Mouse (Mus musculus): ENCODE results near the gene Epor. TPM values are rescaled to one million over a fixed set of nuclear protein-coding genes. Genes with fewer than 3 reads are reported as not detected.
A peak's percentile ranks its signal among the peaks of the same experiment; 100 is the strongest.

The Epor gene
- total RNA-seq, 2 experiments from 2014 or later, result 2.0 to 3.2 TPM

- DNase-seq (ENCODE audit: low spot score in 2 of 2), result peak in 1 of 2 experiments; percentile 38
Measured at GRCm38 (mm10) chr9:21937711-21938175, 25.6 kb downstream of the Epor start.

- DNase-seq (ENCODE audit: low spot score in 2 of 2), result peak; percentile 96 to 97
Measured at GRCm38 (mm10) chr9:21936692-21937570, 26.4 kb downstream of the Epor start, which contains the start of gene Plppr2. Gene Plppr2, plus strand, starts transcription at chr9:21937033.

GRCm38 (mm10) chr9:21935466-21936131 lies 27.7 kb downstream of the Epor start:
- DNase-seq (ENCODE audit: low spot score in 2 of 2), result no peak

GRCm38 (mm10) chr9:21934021-21934420 lies 29.3 kb downstream of the Epor start:
- DNase-seq (ENCODE audit: low spot score in 2 of 2), result no peak

- no peak for DNase-seq (ENCODE audit: low spot score in 2 of 2)
Measured at GRCm38 (mm10) chr9:21932445-21933137, 30.7 kb downstream of the Epor start.

- DNase-seq (ENCODE audit: low spot score in 2 of 2), result no peak
Measured at GRCm38 (mm10) chr9:21932006-21932405, 31.3 kb downstream of the Epor start.

GRCm38 (mm10) chr9:21929208-21929607 lies 34.1 kb downstream of the Epor start:
- no peak for DNase-seq (ENCODE audit: low spot score in 2 of 2)

- DNase-seq (ENCODE audit: low spot score in 2 of 2), result peak; percentile 85 to 88
Measured at GRCm38 (mm10) chr9:21927208-21927753, 36.0 kb downstream of the Epor start, which contains the start of the genes Ccdc159 and Tmem205. Gene Ccdc159, plus strand, starts transcription at chr9:21927471. Gene Tmem205, minus strand, starts transcription at chr9:21927556.

GRCm38 (mm10) chr9:21926784-21927183 lies 36.5 kb downstream of the Epor start:
- DNase-seq (ENCODE audit: low spot score in 2 of 2), result peak in 1 of 2 experiments; percentile 27

GRCm38 (mm10) chr9:21926155-21926554 lies 37.2 kb downstream of the Epor start:
- no peak for DNase-seq (ENCODE audit: low spot score in 2 of 2)

- no peak for DNase-seq (ENCODE audit: low spot score in 2 of 2)
Measured at GRCm38 (mm10) chr9:21925506-21925905, 37.8 kb downstream of the Epor start.

GRCm38 (mm10) chr9:21925034-21925433 lies 38.3 kb downstream of the Epor start:
- no peak for DNase-seq (ENCODE audit: low spot score in 2 of 2)

- no peak for DNase-seq (ENCODE audit: low spot score in 2 of 2)
Measured at GRCm38 (mm10) chr9:21924099-21924493, 39.2 kb downstream of the Epor start.

- no peak for DNase-seq (ENCODE audit: low spot score in 2 of 2)
Measured at GRCm38 (mm10) chr9:21923490-21924098, 39.7 kb downstream of the Epor start.

GRCm38 (mm10) chr9:21923036-21923435 lies 40.3 kb downstream of the Epor start:
- no peak for DNase-seq (ENCODE audit: low spot score in 2 of 2)

GRCm38 (mm10) chr9:21918692-21919384 lies 44.5 kb downstream of the Epor start:
- peak in 1 of 2 experiments; percentile 22 for DNase-seq (ENCODE audit: low spot score in 2 of 2)

GRCm38 (mm10) chr9:21918035-21918592 lies 45.2 kb downstream of the Epor start, which contains the start of gene Rab3d:
Gene Rab3d, minus strand, starts transcription at chr9:21918192.
- peak; percentile 86 to 91 for DNase-seq (ENCODE audit: low spot score in 2 of 2)

GRCm38 (mm10) chr9:21917493-21918034 lies 45.7 kb downstream of the Epor start:
- peak; percentile 73 to 78 for DNase-seq (ENCODE audit: low spot score in 2 of 2)

- DNase-seq (ENCODE audit: low spot score in 2 of 2), result peak in 1 of 2 experiments; percentile 27
Measured at GRCm38 (mm10) chr9:21916851-21917492, 46.3 kb downstream of the Epor start.
